Mouse (Mus musculus): ENCODE results near the gene Efemp2. TPM values are rescaled to one million over a fixed set of nuclear protein-coding genes. Genes with fewer than 3 reads are reported as not detected.
A peak's percentile ranks its signal among the peaks of the same experiment; 100 is the strongest.

The Efemp2 gene
- polyA plus RNA-seq, 1 experiment from 2014 or later, result 145 TPM

- 94% methylated on average over 8 of the region's 8 CpGs for WGBS
- no peak for ATAC-seq (ENCODE audit: insufficient number of reproducible peaks, insufficient read depth, low FRiP score, low TSS enrichment)
- H3K4me2 ChIP-seq (replicated peaks), result no peak overlapping the region
Observed at GRCm38 (mm10) chr19:5465037-5465436, 8.7 kb upstream of the Efemp2 start.

GRCm38 (mm10) chr19:5466916-5467500, 6.7 kb upstream of the Efemp2 start:
- peaks cover 4% of the 10 kb centered on the region; the same call in 1 of the 2 replicates for H3K4me1 ChIP-seq
- ATAC-seq (ENCODE audit: insufficient number of reproducible peaks, insufficient read depth, low FRiP score, low TSS enrichment), result no peak
- no peaks in the 10 kb centered on the region; the same call in 1 of the 2 replicates for H3K27me3 ChIP-seq
- H3K9ac ChIP-seq, result no peak overlapping the region
- H3K36me3 ChIP-seq, result peaks cover 54% of the 10 kb centered on the region
- H3K4me2 ChIP-seq (replicated peaks), result no peak overlapping the region
- no peak overlapping the region for H3K4me3 ChIP-seq
- H3K27ac ChIP-seq, result no peak overlapping the region
- H3K9me3 ChIP-seq, result no peaks in the 10 kb centered on the region
- 88% methylated on average over 6 of the region's 6 CpGs for WGBS

More at GRCm38 (mm10) chr19:5465037-5465436, 8.7 kb upstream of the Efemp2 start:
- H3K9ac ChIP-seq, result no peak overlapping the region
- no peak overlapping the region for H3K27ac ChIP-seq
- no peak overlapping the region for H3K4me3 ChIP-seq
- H3K27me3 ChIP-seq, result no peaks in the 10 kb centered on the region; the same call in 1 of the 2 replicates
- no peaks in the 10 kb centered on the region for H3K9me3 ChIP-seq
- peaks cover 55% of the 10 kb centered on the region for H3K36me3 ChIP-seq
- H3K4me1 ChIP-seq, result peaks cover 13% of the 10 kb centered on the region

- H3K27me3 ChIP-seq, result no peaks in the 10 kb centered on the region; the same call in 1 of the 2 replicates
- no peak within 1 kb of the TSS for H3K9ac ChIP-seq
- no peaks in the 10 kb centered on the region for H3K9me3 ChIP-seq
- ATAC-seq (ENCODE audit: insufficient number of reproducible peaks, insufficient read depth, low FRiP score, low TSS enrichment), result no peak
- WGBS, result 58% methylated on average over 5 of the region's 5 CpGs
- H3K4me3 ChIP-seq, result no peak within 1 kb of the TSS
- no peak within 1 kb of the TSS for H3K4me2 ChIP-seq (replicated peaks)
- peaks cover 4% of the 10 kb centered on the region; the same call in 1 of the 2 replicates for H3K4me1 ChIP-seq
- H3K27ac ChIP-seq, result no peak within 1 kb of the TSS
- peaks cover 40% of the 10 kb centered on the region for H3K36me3 ChIP-seq
Observed at GRCm38 (mm10) chr19:5468374-5468773, 5.4 kb upstream of the Efemp2 start, which contains the start of gene Ctsw. Gene Ctsw, minus strand, starts transcription at chr19:5468507.

- ATAC-seq (ENCODE audit: insufficient number of reproducible peaks, insufficient read depth, low FRiP score, low TSS enrichment), result no peak
- no peak overlapping the region for H3K27ac ChIP-seq
- no peak overlapping the region for H3K4me3 ChIP-seq
- H3K27me3 ChIP-seq, result no peaks in the 10 kb centered on the region; the same call in 1 of the 2 replicates
- H3K4me2 ChIP-seq (replicated peaks), result no peak overlapping the region
- peaks cover 15% of the 10 kb centered on the region for H3K4me1 ChIP-seq
- WGBS, result 40% methylated on average over 5 of the region's 5 CpGs
- H3K36me3 ChIP-seq, result peaks cover 14% of the 10 kb centered on the region
- H3K9ac ChIP-seq, result no peak overlapping the region
- H3K9me3 ChIP-seq, result no peaks in the 10 kb centered on the region
Observed at GRCm38 (mm10) chr19:5471846-5472245, 1.9 kb upstream of the Efemp2 start.

- Histone ChIP-seq H3K36me3 (peaks cover 11% of the 10 kb centered on the region), H3K4me2 (replicated peaks) (peak overlapping the region; percentile 87; the same call in 1 of the 2 replicates), H3K9me3 (no peaks in the 10 kb centered on the region), H3K4me1 (peaks cover 15% of the 10 kb centered on the region), H3K9ac (no peak overlapping the region), H3K27ac (no peak overlapping the region), H3K4me3 (no peak overlapping the region; the same call in 1 of the 2 replicates), H3K27me3 (no peaks in the 10 kb centered on the region; the same call in 1 of the 2 replicates)
- ATAC-seq (ENCODE audit: insufficient number of reproducible peaks, insufficient read depth, low FRiP score, low TSS enrichment), result no peak
- 82% methylated on average over 3 of the region's 3 CpGs for WGBS
Observed at GRCm38 (mm10) chr19:5472857-5473256, 897 bp upstream of the Efemp2 start.

GRCm38 (mm10) chr19:5474281-5475068, 721 bp downstream of the Efemp2 start:
- Histone ChIP-seq H3K27me3 (no peaks in the 10 kb centered on the region; the same call in 1 of the 2 replicates), H3K36me3 (peaks cover 23% of the 10 kb centered on the region), H3K9ac (peak overlapping the region; percentile 91), H3K4me2 (replicated peaks) (peak overlapping the region; percentile 87), H3K27ac (peak overlapping the region; percentile 92), H3K4me3 (peak overlapping the region; percentile 69), H3K4me1 (peaks cover 15% of the 10 kb centered on the region), H3K9me3 (no peaks in the 10 kb centered on the region)
- WGBS, result under 1% methylated on average over 39 of the region's 68 CpGs
- peak; percentile 72 for ATAC-seq (ENCODE audit: insufficient number of reproducible peaks, insufficient read depth, low FRiP score, low TSS enrichment)

- peak overlapping the region; percentile 69 for H3K4me3 ChIP-seq
- H3K9ac ChIP-seq, result peak overlapping the region; percentile 91
- peaks cover 28% of the 10 kb centered on the region for H3K36me3 ChIP-seq
- H3K9me3 ChIP-seq, result no peaks in the 10 kb centered on the region
- peak overlapping the region; percentile 92 for H3K27ac ChIP-seq
- H3K27me3 ChIP-seq, result no peaks in the 10 kb centered on the region
- WGBS, result 16% methylated on average over 13 of the region's 13 CpGs
- peak; percentile 17; the same call in 1 of the 2 replicates for ATAC-seq (ENCODE audit: insufficient number of reproducible peaks, insufficient read depth, low FRiP score, low TSS enrichment)
- peak overlapping the region; percentile 87 for H3K4me2 ChIP-seq (replicated peaks)
- H3K4me1 ChIP-seq, result peaks cover 15% of the 10 kb centered on the region
Observed at GRCm38 (mm10) chr19:5475069-5475714, 1.4 kb downstream of the Efemp2 start.

GRCm38 (mm10) chr19:5477004-5477667, 3.4 kb downstream of the Efemp2 start:
- ATAC-seq (ENCODE audit: insufficient number of reproducible peaks, insufficient read depth, low FRiP score, low TSS enrichment), result no peak
- Histone ChIP-seq H3K4me2 (replicated peaks) (no peak overlapping the region), H3K36me3 (peaks cover 47% of the 10 kb centered on the region), H3K9me3 (no peaks in the 10 kb centered on the region), H3K27ac (no peak overlapping the region), H3K27me3 (no peaks in the 10 kb centered on the region), H3K4me3 (no peak overlapping the region), H3K9ac (no peak overlapping the region), H3K4me1 (peaks cover 15% of the 10 kb centered on the region)
- 87% methylated on average over 10 of the region's 10 CpGs for WGBS

GRCm38 (mm10) chr19:5477668-5478300, 4.0 kb downstream of the Efemp2 start:
- Histone ChIP-seq H3K4me2 (replicated peaks) (no peak overlapping the region), H3K27me3 (no peaks in the 10 kb centered on the region), H3K9me3 (no peaks in the 10 kb centered on the region), H3K27ac (no peak overlapping the region), H3K4me1 (peaks cover 15% of the 10 kb centered on the region), H3K9ac (no peak overlapping the region), H3K36me3 (peaks cover 54% of the 10 kb centered on the region), H3K4me3 (no peak overlapping the region)
- no peak for ATAC-seq (ENCODE audit: insufficient number of reproducible peaks, insufficient read depth, low FRiP score, low TSS enrichment)
- whole genome bisulfite sequencing, result 92% methylated on average over 18 of the region's 18 CpGs

GRCm38 (mm10) chr19:5480016-5480415, 6.3 kb downstream of the Efemp2 start:
- 92% methylated on average over 10 of the region's 10 CpGs for WGBS
- H3K4me1 ChIP-seq, result peaks cover 11% of the 10 kb centered on the region
- no peaks in the 10 kb centered on the region for H3K27me3 ChIP-seq
- no peak overlapping the region for H3K4me3 ChIP-seq
- peaks cover 76% of the 10 kb centered on the region for H3K36me3 ChIP-seq
- H3K27ac ChIP-seq, result no peak overlapping the region; the same call in 1 of the 2 replicates
- H3K9ac ChIP-seq, result no peak overlapping the region
- no peak overlapping the region for H3K4me2 ChIP-seq (replicated peaks)
- H3K9me3 ChIP-seq, result no peaks in the 10 kb centered on the region
- no peak for ATAC-seq (ENCODE audit: insufficient number of reproducible peaks, insufficient read depth, low FRiP score, low TSS enrichment)

- Histone ChIP-seq H3K27ac (no peak overlapping the region), H3K4me1 (peaks cover 2% of the 10 kb centered on the region; the same call in 1 of the 2 replicates), H3K9me3 (no peaks in the 10 kb centered on the region), H3K27me3 (no peaks in the 10 kb centered on the region), H3K9ac (no peak overlapping the region), H3K4me3 (no peak overlapping the region), H3K4me2 (replicated peaks) (no peak overlapping the region), H3K36me3 (peaks cover 87% of the 10 kb centered on the region)
- ATAC-seq (ENCODE audit: insufficient number of reproducible peaks, insufficient read depth, low FRiP score, low TSS enrichment), result no peak
- WGBS, result 90% methylated on average over 10 of the region's 10 CpGs
Observed at GRCm38 (mm10) chr19:5481398-5481797, 7.6 kb downstream of the Efemp2 start.
